Mouse (Mus musculus): ENCODE data around the gene Tpk1.

Gene Tpk1

GRCm38 (mm10) chr6:43342386-43342785, 323.7 kb downstream of the Tpk1 start:
- DNase-seq, result no peak

DNA sequence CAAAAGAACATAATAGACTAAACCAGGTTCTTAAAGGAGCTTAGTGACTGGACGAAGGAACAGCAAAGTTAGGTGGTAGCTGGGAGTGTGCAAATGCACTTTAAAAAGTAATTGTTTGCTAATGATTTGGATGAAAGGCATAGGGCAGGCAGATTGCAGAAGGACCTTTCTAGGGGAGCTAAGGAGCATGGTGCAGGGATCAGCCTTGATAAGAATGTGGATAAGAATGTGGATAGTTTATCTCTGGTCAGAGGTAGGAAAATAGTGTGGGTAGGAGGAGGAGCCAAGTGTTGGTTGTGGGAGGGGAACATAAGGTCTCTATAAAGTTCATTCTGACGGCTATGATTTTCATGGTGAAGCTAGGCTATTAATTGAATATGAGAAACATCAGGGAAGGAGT, 327.3 kb downstream of the Tpk1 start:
- no peak for DNase-seq

GRCm38 (mm10) chr6:43337491-43337961, 328.6 kb downstream of the Tpk1 start:
- DNase-seq, result no peak

GRCm38 (mm10) chr6:43335619-43336234, 330.4 kb downstream of the Tpk1 start:
- no peak for DNase-seq

GRCm38 (mm10) chr6:43333479-43333878, 332.6 kb downstream of the Tpk1 start:
- no peak for DNase-seq

DNA sequence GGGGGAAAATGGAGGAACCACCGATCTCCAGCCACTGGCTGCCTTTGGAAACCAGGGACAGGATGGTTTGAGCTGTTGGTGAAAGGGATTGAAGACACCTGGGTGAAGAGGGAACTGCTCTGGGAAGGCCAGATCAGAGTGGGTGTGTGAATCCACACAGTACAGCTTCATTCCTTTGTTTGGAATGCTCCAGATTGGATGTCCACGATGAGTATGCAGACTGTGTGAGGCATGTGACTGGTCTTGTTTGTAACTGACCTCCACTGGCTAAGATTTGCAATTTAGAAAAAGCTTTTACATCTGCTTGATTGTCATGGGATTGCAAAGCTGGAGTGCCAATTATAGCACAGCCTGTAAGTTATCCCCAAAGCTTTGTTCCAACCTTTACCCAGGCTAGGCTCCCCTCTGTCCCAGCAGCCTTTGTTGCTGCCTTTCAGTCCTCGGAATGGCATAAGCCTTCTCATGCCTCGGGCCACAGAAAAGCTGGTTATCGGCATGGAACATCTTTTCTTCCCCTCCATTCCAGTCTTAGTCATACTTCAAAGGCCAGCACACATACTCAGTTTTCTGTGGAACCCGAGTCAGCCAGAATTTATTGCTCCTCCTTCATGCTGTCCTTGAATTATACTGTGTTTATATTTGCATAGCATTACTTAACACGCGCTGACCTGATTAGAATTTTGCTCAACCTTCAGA, 353.0 kb downstream of the Tpk1 start:
- no peak for DNase-seq

DNA sequence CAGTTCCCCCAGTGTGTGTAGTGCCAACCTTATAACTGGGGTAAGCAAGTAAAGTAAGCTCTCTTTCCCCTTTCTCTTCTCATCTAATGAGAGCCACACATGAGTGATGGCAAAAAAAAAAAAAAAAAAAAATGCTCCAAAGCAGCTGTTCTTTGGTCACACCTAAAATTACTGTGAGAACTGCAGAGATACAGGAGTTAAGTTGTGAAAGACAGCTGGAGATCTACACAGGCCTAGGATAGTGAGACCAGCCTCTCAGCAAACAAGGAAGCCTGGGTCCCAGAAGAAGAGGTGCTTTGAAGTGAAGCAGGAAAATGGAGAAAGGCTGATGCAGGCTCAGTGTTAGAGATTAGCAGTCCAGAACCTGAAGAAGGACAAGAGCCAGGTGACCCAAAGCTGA, 353.5 kb downstream of the Tpk1 start:
- DNase-seq, result no peak

- no peak for DNase-seq
These were observed 356.0 kb downstream of the Tpk1 start for GRCm38 (mm10) chr6:43310071-43310470.

DNA sequence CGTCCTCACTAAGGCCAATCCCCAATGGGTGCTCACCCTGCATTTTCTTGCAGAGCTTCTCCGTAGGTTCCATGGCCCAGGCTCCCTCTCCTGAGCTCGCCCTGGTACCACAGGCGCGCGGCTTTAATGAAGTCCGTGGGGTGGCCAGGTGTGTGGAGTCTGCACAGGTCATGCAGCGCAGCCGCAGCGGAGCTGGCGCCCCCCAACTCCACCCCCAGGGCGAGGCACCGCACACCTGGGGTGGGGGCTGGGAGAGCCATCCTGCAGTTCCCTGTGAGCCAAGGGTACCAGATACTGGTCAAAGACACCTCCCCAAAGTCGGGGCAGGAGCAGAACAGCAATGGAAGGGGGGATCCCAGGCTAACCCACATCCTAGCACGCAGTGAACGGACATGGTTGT, 356.6 kb downstream of the Tpk1 start, which contains the start of gene Nobox:
Gene Nobox, minus strand, starts transcription at position 101 of the 400 bp plus-strand sequence.
- no peak for DNase-seq

- DNase-seq, result no peak
These were observed 368.6 kb downstream of the Tpk1 start for GRCm38 (mm10) chr6:43297508-43297850.

GRCm38 (mm10) chr6:43296798-43297507, 369.1 kb downstream of the Tpk1 start:
- no peak for DNase-seq

DNA sequence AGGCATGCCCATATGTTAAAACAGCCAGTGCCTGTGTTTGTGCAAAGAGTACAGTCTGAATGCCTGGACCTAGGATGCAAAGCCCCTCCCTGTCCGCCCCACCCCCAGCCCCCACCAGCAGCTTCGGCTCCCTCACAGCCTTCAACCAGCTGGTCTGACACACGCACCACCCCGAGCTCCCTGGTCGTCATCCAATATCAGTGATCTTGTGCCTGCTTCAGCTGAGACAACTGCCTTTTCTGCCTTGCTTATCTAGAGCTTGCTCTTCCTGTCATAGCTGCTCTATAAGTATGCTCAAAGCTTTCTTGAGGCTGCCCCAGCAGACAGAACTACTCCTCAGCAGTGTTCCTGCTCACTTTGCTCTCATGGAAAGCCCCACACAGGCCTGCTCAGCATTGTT, 370.2 kb downstream of the Tpk1 start:
- DNase-seq, result no peak

All from B cell, adult 2 months (primary cell).